Mouse (Mus musculus): ENCODE measurements around the gene Gpld1.
"Not testable (repeated sequence)": the region's sequence is repeated elsewhere in the genome, so short reads cannot be mapped to it uniquely, and the experiment has no call there.

Gene Gpld1

GRCm38 (mm10) chr13:24947158-24947557 lies 4.2 kb downstream of the Gpld1 start:
- no peak for ATAC-seq (ENCODE audit: low TSS enrichment)

GRCm38 (mm10) chr13:24948870-24949269 lies 5.9 kb downstream of the Gpld1 start:
- no peak for ATAC-seq (ENCODE audit: low TSS enrichment)

- ATAC-seq (ENCODE audit: low TSS enrichment), result no peak
These were observed 9.7 kb downstream of the Gpld1 start for GRCm38 (mm10) chr13:24952659-24953058.

GRCm38 (mm10) chr13:24955091-24955490 lies 12.1 kb downstream of the Gpld1 start:
- no peak for ATAC-seq (ENCODE audit: low TSS enrichment)

GRCm38 (mm10) chr13:24955500-24955899 lies 12.5 kb downstream of the Gpld1 start:
- ATAC-seq (ENCODE audit: low TSS enrichment), result no peak

- ATAC-seq (ENCODE audit: low TSS enrichment), result peak; percentile 86
These were observed 15.7 kb downstream of the Gpld1 start for GRCm38 (mm10) chr13:24958671-24959070.

- no peak for ATAC-seq (ENCODE audit: low TSS enrichment)
These were observed 17.1 kb downstream of the Gpld1 start for GRCm38 (mm10) chr13:24960084-24960483.

GRCm38 (mm10) chr13:24962119-24962518 lies 19.2 kb downstream of the Gpld1 start:
- no peak for ATAC-seq (ENCODE audit: low TSS enrichment)

GRCm38 (mm10) chr13:24965130-24965845 lies 22.3 kb downstream of the Gpld1 start:
- ATAC-seq (ENCODE audit: low TSS enrichment), result peak; percentile 59; the same call in 1 of the 2 replicates

GRCm38 (mm10) chr13:24965846-24966201 lies 22.9 kb downstream of the Gpld1 start:
- ATAC-seq (ENCODE audit: low TSS enrichment), result peak; percentile 45; the same call in 1 of the 2 replicates

GRCm38 (mm10) chr13:24971776-24972175 lies 28.8 kb downstream of the Gpld1 start:
- ATAC-seq (ENCODE audit: low TSS enrichment), result not testable (repeated sequence)

GRCm38 (mm10) chr13:24976384-24976783 lies 33.4 kb downstream of the Gpld1 start:
- no peak for ATAC-seq (ENCODE audit: low TSS enrichment)

GRCm38 (mm10) chr13:24977820-24978342 lies 34.9 kb downstream of the Gpld1 start:
- ATAC-seq (ENCODE audit: low TSS enrichment), result peak; percentile 50

- no peak for ATAC-seq (ENCODE audit: low TSS enrichment)
These were observed 38.1 kb downstream of the Gpld1 start for GRCm38 (mm10) chr13:24981031-24981430.

GRCm38 (mm10) chr13:24985435-24985834 lies 42.5 kb downstream of the Gpld1 start:
- ATAC-seq (ENCODE audit: low TSS enrichment), result peak; percentile 65

GRCm38 (mm10) chr13:24988391-24988790 lies 45.4 kb downstream of the Gpld1 start:
- peak; percentile 64 for ATAC-seq (ENCODE audit: low TSS enrichment)

GRCm38 (mm10) chr13:24989006-24989405 lies 46.1 kb downstream of the Gpld1 start:
- no peak for ATAC-seq (ENCODE audit: low TSS enrichment)

- peak; percentile 56 for ATAC-seq (ENCODE audit: low TSS enrichment)
These were observed 50.2 kb downstream of the Gpld1 start for GRCm38 (mm10) chr13:24993160-24993559.

- ATAC-seq (ENCODE audit: low TSS enrichment), result no peak
These were observed 56.6 kb downstream of the Gpld1 start for GRCm38 (mm10) chr13:24999538-24999937.

- no peak for ATAC-seq (ENCODE audit: low TSS enrichment)
These were observed 60.0 kb downstream of the Gpld1 start for GRCm38 (mm10) chr13:25002965-25003364.

GRCm38 (mm10) chr13:25007115-25007514 lies 64.2 kb downstream of the Gpld1 start:
- peak; percentile 73 for ATAC-seq (ENCODE audit: low TSS enrichment)

GRCm38 (mm10) chr13:25018316-25018715 lies 75.4 kb downstream of the Gpld1 start:
- ATAC-seq (ENCODE audit: low TSS enrichment), result no peak

GRCm38 (mm10) chr13:25019793-25020539 lies 77.0 kb downstream of the Gpld1 start, which contains the start of gene Mrs2:
Gene Mrs2 (minus strand): TSS chr13:25020379.
- ATAC-seq (ENCODE audit: low TSS enrichment), result peak; percentile 97

Measured in frontal cortex, adult (tissue).